Mouse (Mus musculus): ENCODE measurements around the gene Col4a6.

GRCm38 (mm10) chrX:141494545-141494944 lies 20.7 kb upstream of the Col4a6 start:
- TF ChIP-seq CTCF (IDR thresholded peaks at IDR 0.05; ENCODE audit: control insufficient read depth, insufficient read depth, insufficient replicate concordance, low read depth, low read length) (no peak), POLR2A (IDR thresholded peaks at IDR 0.05; ENCODE audit: control insufficient read depth, low read depth, low read length) (no peak)
